Mouse (Mus musculus): Measurements from ENCODE around the gene Rnaseh2a.

DNA sequence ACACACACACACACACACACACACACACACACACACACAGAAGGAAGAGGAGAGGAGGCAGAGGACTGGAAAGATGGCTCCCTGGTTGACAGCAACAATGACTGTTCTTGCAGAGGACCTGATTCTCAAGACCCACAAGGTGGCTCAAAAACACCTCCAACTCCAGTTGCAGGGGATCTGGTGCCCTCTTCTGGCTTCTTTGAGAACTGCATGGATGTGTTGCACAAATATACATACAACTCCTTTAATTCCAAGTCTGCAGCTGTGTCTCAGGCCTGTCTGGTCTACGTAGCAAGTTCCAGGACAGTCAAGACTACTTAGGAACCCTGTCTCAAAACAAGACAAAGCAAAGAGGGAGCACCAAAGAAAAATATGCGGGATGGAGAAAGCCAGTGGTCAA lies 12.8 kb downstream of the Rnaseh2a start:
- TF ChIP-seq POLR2A (IDR thresholded peaks at IDR 0.05; ENCODE audit: low read depth, low read length) (no peak), CTCF (IDR thresholded peaks at IDR 0.05; ENCODE audit: borderline replicate concordance, insufficient read depth, low read length) (0 out of 2 replicates have a peak, but pooled peaks have one; percentile 28)

Data from embryonic fibroblast, embryonic 13.5 days (primary cell).